Mouse (Mus musculus) thymus, adult 2 months (tissue): ENCODE measurements around the gene Ctc1. TPM values are rescaled to one million over a fixed set of nuclear protein-coding genes. Genes with fewer than 3 reads are reported as not detected.

Experiments used
- DNase-seq: peaks from one replicate; pipeline ENCODE4 v3.0.0; 2021
- H3K27ac ChIP-seq: fragments of 200-500 bp; 2 replicates; pipeline ENCODE4 v1.5.1; 2012; ENCODE audit warnings: low read length, control low read depth; ENCODE audit not compliant: control insufficient read depth, insufficient read depth
- H3K27me3 ChIP-seq: fragments of 200-500 bp; 2 replicates; pipeline ENCODE4 v1.6.1; 2012; ENCODE audit warnings: mild to moderate bottlenecking, low read length, moderate library complexity, mixed read lengths; ENCODE audit not compliant: control insufficient read depth, insufficient read depth
- H3K36me3 ChIP-seq: fragments of 200-500 bp; 2 replicates; pipeline ENCODE4 v1.6.1; 2012; ENCODE audit warnings: mild to moderate bottlenecking, low read length, moderate library complexity; ENCODE audit not compliant: control insufficient read depth, insufficient read depth
- H3K4me1 ChIP-seq: fragments of 200-500 bp; replicated peaks from 2 replicates; pipeline ENCODE4 v1.6.1; 2012; ENCODE audit warnings: low read length; ENCODE audit not compliant: control insufficient read depth, insufficient read depth
- H3K4me3 ChIP-seq: fragments of 200-500 bp; 2 replicates; pipeline ENCODE4 v1.5.1; 2012; ENCODE audit warnings: mild to moderate bottlenecking, low read length, control low read depth, moderate library complexity; ENCODE audit not compliant: control insufficient read depth, insufficient read depth
- CTCF ChIP-seq: fragments of 200-500 bp; IDR thresholded peaks from 2 replicates; pipeline ENCODE4 v1.5.1; 2012; ENCODE audit warnings: mild to moderate bottlenecking, control low read depth, low read length, moderate library complexity, borderline replicate concordance; ENCODE audit not compliant: control insufficient read depth, poor library complexity, insufficient read depth; ENCODE audit errors: extremely low read depth
- POLR2A ChIP-seq: fragments of 200-500 bp; IDR thresholded peaks from 2 replicates; pipeline ENCODE4 v1.6.1; 2012; ENCODE audit warnings: mild to moderate bottlenecking, low read length, control low read depth, moderate library complexity; ENCODE audit not compliant: control insufficient read depth, poor library complexity, insufficient read depth; ENCODE audit errors: extremely low read depth
- WGBS: fragments of 180-500 bp; shearing (Covaris S2); methylation state at CpG from one replicate; pipeline ENCODE4 v1.1.7; 2018; 5-methylcytosine and 5-hydroxymethylcytosine counted together
- polyA plus RNA-seq: library from polyadenylated mRNA; depleted of rRNA; stranded (reverse); fragments of >200 nt; gene quantifications from 2 replicates; pipeline ENCODE4 v1.2.3, GENCODE M21; 2012

The Ctc1 gene
- polyA plus RNA-seq, 1 experiment: 57.8 TPM

- Histone ChIP-seq H3K4me1 (peaks cover 14% of the 10 kb centered on the region), H3K27ac (no peak overlapping the region), H3K36me3 (no peaks in the 10 kb centered on the region), H3K27me3 (no peaks in the 10 kb centered on the region), H3K4me3 (peak overlapping the region; percentile 58)
- DNase-seq: no peak
- TF ChIP-seq POLR2A (no peak), CTCF (no peak)
- 63% methylated on average over 6 of the region's 6 CpGs for WGBS
These were observed 41.7 kb upstream of the Ctc1 start for GRCm38 (mm10) chr11:68974059-68974450.

- 91% methylated on average over 7 of the region's 7 CpGs for WGBS
- TF ChIP-seq POLR2A (no peak), CTCF (no peak)
These were observed 40.6 kb upstream of the Ctc1 start, which contains the start of gene Rangrf for GRCm38 (mm10) chr11:68975085-68975484. TSS of gene Rangrf (minus strand) at chr11:68975185.

GRCm38 (mm10) chr11:68975601-68976000, 40.1 kb upstream of the Ctc1 start:
- Histone ChIP-seq H3K4me3 (no peak overlapping the region), H3K4me1 (peaks cover 16% of the 10 kb centered on the region), H3K27ac (no peak overlapping the region), H3K27me3 (no peaks in the 10 kb centered on the region), H3K36me3 (no peaks in the 10 kb centered on the region)
- TF ChIP-seq CTCF: no peak
- TF ChIP-seq POLR2A: no peak
- WGBS: 96% methylated on average over 1 of the region's 1 CpGs
- no peak for DNase-seq

More at GRCm38 (mm10) chr11:68975085-68975484, 40.6 kb upstream of the Ctc1 start, which contains the start of gene Rangrf:
- DNase-seq: no peak
- Histone ChIP-seq H3K27me3 (no peaks in the 10 kb centered on the region), H3K4me1 (peaks cover 16% of the 10 kb centered on the region), H3K4me3 (peak within 1 kb of the TSS; percentile 58; the same call in 1 of the 2 replicates), H3K27ac (no peak within 1 kb of the TSS), H3K36me3 (no peaks in the 10 kb centered on the region)

- no peaks in the 10 kb centered on the region for H3K36me3 ChIP-seq
- no peak overlapping the region for H3K27ac ChIP-seq
- 45% methylated on average over 5 of the region's 5 CpGs for WGBS
- peaks cover 2% of the 10 kb centered on the region for H3K4me1 ChIP-seq
- TF ChIP-seq CTCF: no peak
- no peak for TF ChIP-seq POLR2A
- H3K4me3 ChIP-seq: no peak overlapping the region
- no peak for DNase-seq
- H3K27me3 ChIP-seq: no peaks in the 10 kb centered on the region
These were observed 36.4 kb upstream of the Ctc1 start for GRCm38 (mm10) chr11:68979320-68979733.

GRCm38 (mm10) chr11:68980919-68981318, 34.8 kb upstream of the Ctc1 start:
- peaks cover 2% of the 10 kb centered on the region for H3K4me1 ChIP-seq
- DNase-seq: no peak
- no peak overlapping the region for H3K4me3 ChIP-seq
- no peaks in the 10 kb centered on the region for H3K27me3 ChIP-seq
- H3K27ac ChIP-seq: no peak overlapping the region
- TF ChIP-seq CTCF (no peak), POLR2A (no peak)
- H3K36me3 ChIP-seq: no peaks in the 10 kb centered on the region
- 91% methylated on average over 3 of the region's 3 CpGs for WGBS

- TF ChIP-seq POLR2A (no peak), CTCF (0 out of 2 replicates have a peak, but pooled peaks have one; percentile 47)
- no peaks in the 10 kb centered on the region for H3K27me3 ChIP-seq
- DNase-seq: peak; percentile 80
- peaks cover 2% of the 10 kb centered on the region for H3K4me1 ChIP-seq
- H3K4me3 ChIP-seq: no peak overlapping the region
- no peak overlapping the region for H3K27ac ChIP-seq
- peaks cover 6% of the 10 kb centered on the region; the same call in 1 of the 2 replicates for H3K36me3 ChIP-seq
- WGBS: 30% methylated on average over 4 of the region's 4 CpGs
These were observed 32.9 kb upstream of the Ctc1 start for GRCm38 (mm10) chr11:68982639-68983369.

GRCm38 (mm10) chr11:68987365-68987882, 28.3 kb upstream of the Ctc1 start:
- Histone ChIP-seq H3K4me3 (no peak overlapping the region), H3K27ac (no peak overlapping the region), H3K4me1 (no peaks in the 10 kb centered on the region), H3K36me3 (peaks cover 14% of the 10 kb centered on the region), H3K27me3 (no peaks in the 10 kb centered on the region)
- 96% methylated on average over 11 of the region's 11 CpGs for WGBS
- no peak for TF ChIP-seq POLR2A
- TF ChIP-seq CTCF: no peak
- DNase-seq: no peak
